Mouse (Mus musculus) heart, embryonic 13.5 days (tissue): ENCODE results near the gene Gm10553. TPM values are rescaled to one million over a fixed set of nuclear protein-coding genes. Genes with fewer than 3 reads are reported as not detected.
"Not testable (repeated sequence)": the region's sequence is repeated elsewhere in the genome, so short reads cannot be mapped to it uniquely, and the experiment has no call there.

ENCODE experiments used
- ATAC-seq: fragments of 200-750 bp; cut with Nextera tagmentation; 2 replicates; pipeline ENCODE4 v1.8.0; 2017; ENCODE audit warnings: moderate TSS enrichment; ENCODE audit not compliant: insufficient number of reproducible peaks, low FRiP score, low TSS enrichment; ENCODE audit errors: extremely low read depth
- H3K27ac ChIP-seq: fragments of 300-500 bp; sonication (generic); replicated peaks from 2 replicates; pipeline ENCODE4 v1.5.1; 2015; ENCODE audit warnings: moderate library complexity, mild to moderate bottlenecking, inconsistent platforms
- H3K27me3 ChIP-seq: fragments of 300-500 bp; sonication (generic); replicated peaks from 2 replicates; pipeline ENCODE4 v1.6.1; 2015; ENCODE audit warnings: mild to moderate bottlenecking, inconsistent platforms
- H3K36me3 ChIP-seq: fragments of 300-500 bp; sonication (generic); 2 replicates; pipeline ENCODE4 v1.6.1; 2015; ENCODE audit warnings: mild to moderate bottlenecking, inconsistent platforms
- H3K4me1 ChIP-seq: fragments of 300-500 bp; sonication (generic); 2 replicates; pipeline ENCODE4 v1.6.1; 2015; ENCODE audit warnings: inconsistent platforms
- H3K4me2 ChIP-seq: fragments of 300-500 bp; sonication (generic); 2 replicates; pipeline ENCODE4 v1.6.1; 2015; ENCODE audit warnings: inconsistent platforms, mild to moderate bottlenecking, moderate library complexity
- H3K4me3 ChIP-seq: fragments of 300-500 bp; sonication (generic); 2 replicates; pipeline ENCODE4 v1.5.1; 2015; ENCODE audit warnings: moderate library complexity, mild to moderate bottlenecking, inconsistent platforms
- H3K9ac ChIP-seq: fragments of 300-500 bp; sonication (generic); 2 replicates; pipeline ENCODE4 v1.6.1; 2015; ENCODE audit warnings: inconsistent platforms, mild to moderate bottlenecking, moderate library complexity
- H3K9me3 ChIP-seq: fragments of 300-500 bp; sonication (generic); 2 replicates; pipeline ENCODE4 v1.6.1; 2016; ENCODE audit warnings: inconsistent platforms
- WGBS: fragments of 180-500 bp; shearing (Covaris S2); methylation state at CpG from one replicate; pipeline ENCODE4 v1.1.7; 2015; ENCODE audit warnings: mixed read lengths; 5-methylcytosine and 5-hydroxymethylcytosine counted together
- polyA plus RNA-seq: library from polyadenylated mRNA; unstranded; fragments of >200 nt; fragmentation: Nextera tagmentation; extraction: Ambion mirVana; gene quantifications from 2 replicates; pipeline ENCODE4 v1.2.1, GENCODE M21; 2015

Gm10553 gene
- polyA plus RNA-seq, 1 experiment from 2014 or later = not detected

DNA sequence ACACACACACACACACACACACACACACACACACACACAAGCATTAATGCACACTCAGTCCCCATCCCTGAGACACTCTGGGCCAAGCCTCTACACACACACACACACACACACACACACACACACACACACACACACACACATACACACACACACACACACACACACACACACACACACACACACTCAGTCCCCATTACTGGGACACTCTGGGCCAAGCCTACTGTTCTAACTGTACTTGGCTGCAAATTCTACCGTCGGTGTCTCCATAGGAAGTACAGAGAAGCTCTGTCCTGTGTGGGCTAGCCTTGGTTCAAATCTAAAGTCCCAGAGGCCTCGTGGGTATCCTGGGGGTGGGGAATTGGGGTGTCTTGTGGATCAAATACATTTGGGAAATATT lies 10.9 kb downstream of the Gm10553 start:
- not testable (repeated sequence) for ATAC-seq

GRCm38 (mm10) chr1:85111572-85111971 lies 11.6 kb downstream of the Gm10553 start:
- WGBS = 49% methylated on average over 10 of the region's 10 CpGs
- not testable (repeated sequence) for H3K4me3 ChIP-seq, H3K4me1 ChIP-seq, H3K9me3 ChIP-seq, H3K36me3 ChIP-seq, ATAC-seq, H3K27me3 ChIP-seq, H3K9ac ChIP-seq, H3K27ac ChIP-seq, H3K4me2 ChIP-seq

More for the DNA sequence above, 10.9 kb downstream of the Gm10553 start:
- not testable (repeated sequence) for H3K4me3 ChIP-seq, H3K4me2 ChIP-seq, H3K4me1 ChIP-seq, H3K27me3 ChIP-seq, H3K36me3 ChIP-seq, H3K9ac ChIP-seq, H3K27ac ChIP-seq, H3K9me3 ChIP-seq
- 61% methylated on average over 3 of the region's 3 CpGs for WGBS

GRCm38 (mm10) chr1:85112266-85112665 lies 12.3 kb downstream of the Gm10553 start:
- H3K4me2 ChIP-seq, H3K9me3 ChIP-seq, H3K27ac ChIP-seq, H3K36me3 ChIP-seq, H3K27me3 ChIP-seq, H3K9ac ChIP-seq, H3K4me1 ChIP-seq, H3K4me3 ChIP-seq, ATAC-seq: not testable (repeated sequence)
- WGBS = 76% methylated on average over 7 of the region's 7 CpGs

GRCm38 (mm10) chr1:85112889-85113288 lies 12.9 kb downstream of the Gm10553 start:
- H3K27me3 ChIP-seq, H3K4me3 ChIP-seq, H3K36me3 ChIP-seq, H3K4me1 ChIP-seq, H3K9ac ChIP-seq, ATAC-seq, H3K9me3 ChIP-seq, H3K4me2 ChIP-seq, H3K27ac ChIP-seq: not testable (repeated sequence)
- WGBS = 56% methylated on average over 2 of the region's 5 CpGs

DNA sequence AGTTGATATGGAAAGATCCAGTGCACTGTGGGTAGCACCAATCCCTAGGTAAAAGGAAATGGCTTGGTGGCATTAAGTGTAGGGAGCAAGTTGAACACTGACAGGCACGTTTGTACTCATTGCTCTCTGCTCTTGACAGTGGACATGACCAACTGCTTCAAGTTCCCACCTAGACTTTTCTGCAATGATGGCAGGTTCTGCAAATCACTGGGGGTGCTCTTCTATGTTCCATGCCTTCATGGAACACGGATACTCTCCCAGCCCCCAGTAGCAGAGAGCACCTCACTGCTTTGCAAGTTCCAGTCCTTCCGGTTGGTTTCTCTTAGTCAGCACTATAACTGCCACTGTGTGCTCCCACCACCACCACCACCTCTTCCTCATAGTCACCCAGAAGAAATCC lies 14.1 kb downstream of the Gm10553 start:
- not testable (repeated sequence) for H3K36me3 ChIP-seq, H3K4me1 ChIP-seq, H3K4me3 ChIP-seq, H3K9ac ChIP-seq, H3K9me3 ChIP-seq, H3K27me3 ChIP-seq, H3K4me2 ChIP-seq, H3K27ac ChIP-seq, ATAC-seq
- 70% methylated on average over 3 of the region's 3 CpGs for WGBS

DNA sequence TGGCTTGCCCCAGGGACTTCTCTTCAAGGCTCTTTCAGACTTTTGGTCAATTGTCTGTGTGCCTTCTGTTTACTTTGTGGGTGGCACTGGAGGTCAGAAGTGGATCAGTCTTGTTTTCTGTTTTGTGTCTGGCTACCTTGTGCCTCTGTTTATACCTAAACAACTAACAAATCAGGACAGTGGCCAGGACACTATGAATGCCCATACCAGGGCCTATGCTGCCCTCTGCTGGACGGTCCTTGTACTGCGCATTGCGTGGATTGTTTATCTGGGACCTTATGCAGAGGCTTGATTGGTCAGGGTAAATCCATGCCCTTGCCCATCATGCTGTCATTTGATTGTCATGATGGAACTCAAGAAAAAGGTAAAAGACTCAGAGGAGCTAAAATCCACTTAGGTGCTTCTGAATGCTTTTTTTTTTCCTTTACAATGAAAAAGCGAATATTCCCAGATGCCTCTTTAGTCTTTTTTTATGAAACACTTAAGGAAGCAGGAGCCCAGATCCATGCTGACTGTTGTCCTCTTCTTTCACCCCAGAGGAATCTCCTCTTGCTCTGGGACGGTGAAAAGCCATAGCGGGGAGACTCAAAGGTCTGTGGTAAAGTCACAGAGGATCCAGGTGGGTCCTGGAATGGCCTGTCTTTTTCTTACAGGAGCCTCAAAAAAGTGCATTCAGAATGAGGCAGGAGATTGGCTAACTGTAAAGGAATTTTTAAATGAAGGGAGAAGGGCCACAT lies 14.9 kb downstream of the Gm10553 start:
- not testable (repeated sequence) for H3K4me2 ChIP-seq, H3K9ac ChIP-seq, H3K9me3 ChIP-seq, H3K27ac ChIP-seq, H3K4me3 ChIP-seq, H3K36me3 ChIP-seq, ATAC-seq, H3K27me3 ChIP-seq, H3K4me1 ChIP-seq
- WGBS = 50% methylated on average over 6 of the region's 6 CpGs

DNA sequence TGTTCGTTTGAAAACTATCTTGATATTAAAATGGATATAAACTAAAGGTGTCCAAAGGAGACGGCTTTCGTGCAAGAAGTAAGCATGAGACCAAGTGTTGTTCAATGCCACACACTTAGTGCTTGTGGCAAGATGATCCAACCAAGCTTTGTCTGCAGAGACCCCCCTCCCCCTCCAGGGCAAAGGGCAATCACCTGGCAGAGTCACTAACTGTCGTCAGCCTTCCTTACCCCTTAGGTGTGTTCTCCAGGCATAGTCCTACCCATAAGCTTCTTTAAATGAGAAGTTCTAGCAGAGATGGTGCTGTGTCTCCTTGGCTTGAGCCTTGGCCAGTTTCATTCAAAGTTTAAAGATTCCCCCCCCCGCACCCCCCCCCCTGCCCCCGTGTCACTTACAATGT lies 17.6 kb downstream of the Gm10553 start:
- H3K4me2 ChIP-seq, H3K4me3 ChIP-seq, H3K9me3 ChIP-seq, H3K4me1 ChIP-seq, ATAC-seq, H3K27me3 ChIP-seq, H3K36me3 ChIP-seq, H3K27ac ChIP-seq, H3K9ac ChIP-seq: not testable (repeated sequence)
- 58% methylated on average over 4 of the region's 6 CpGs for WGBS

GRCm38 (mm10) chr1:85118341-85118740 lies 18.4 kb downstream of the Gm10553 start:
- H3K4me2 ChIP-seq, ATAC-seq, H3K36me3 ChIP-seq, H3K27me3 ChIP-seq, H3K27ac ChIP-seq, H3K9me3 ChIP-seq, H3K4me1 ChIP-seq, H3K4me3 ChIP-seq, H3K9ac ChIP-seq: not testable (repeated sequence)
- 72% methylated on average over 6 of the region's 6 CpGs for WGBS

DNA sequence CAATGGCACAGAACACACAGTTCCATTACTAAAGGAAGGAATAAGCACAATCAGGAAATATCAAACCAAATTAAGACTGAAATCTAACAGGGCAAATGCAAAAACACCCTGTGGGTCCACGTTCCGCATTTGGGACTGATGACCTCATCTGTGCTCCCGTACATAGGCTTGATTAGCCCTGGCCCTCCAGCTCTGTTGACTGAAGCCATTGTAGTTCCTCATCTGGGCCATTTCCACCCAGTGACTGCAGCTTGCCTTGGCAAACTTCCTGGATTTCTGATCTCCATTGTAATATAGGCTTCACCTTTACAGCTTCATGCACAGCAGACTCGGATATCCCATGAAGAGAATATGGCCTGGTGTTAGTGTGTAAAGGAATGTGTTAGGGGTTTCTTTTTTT lies 21.9 kb downstream of the Gm10553 start:
- not testable (repeated sequence) for H3K9me3 ChIP-seq, H3K27ac ChIP-seq, H3K9ac ChIP-seq, ATAC-seq, H3K4me2 ChIP-seq, H3K4me3 ChIP-seq, H3K4me1 ChIP-seq, H3K36me3 ChIP-seq, H3K27me3 ChIP-seq
- WGBS = 83% methylated on average over 4 of the region's 4 CpGs

- not testable (repeated sequence) for H3K4me2 ChIP-seq, ATAC-seq, H3K27ac ChIP-seq, H3K36me3 ChIP-seq, H3K9me3 ChIP-seq, H3K27me3 ChIP-seq, H3K4me1 ChIP-seq, H3K4me3 ChIP-seq, H3K9ac ChIP-seq
- 81% methylated on average over 21 of the region's 22 CpGs for WGBS
Observed at GRCm38 (mm10) chr1:85133671-85134070, 33.7 kb downstream of the Gm10553 start.
